Mouse (Mus musculus): ENCODE results near the gene Ambn. TPM values are rescaled to one million over a fixed set of nuclear protein-coding genes. Genes with fewer than 3 reads are reported as not detected.
A peak's percentile ranks its signal among the peaks of the same experiment; 100 is the strongest.

Ambn gene
- polyA plus RNA-seq, 1 experiment: not detected

DNA sequence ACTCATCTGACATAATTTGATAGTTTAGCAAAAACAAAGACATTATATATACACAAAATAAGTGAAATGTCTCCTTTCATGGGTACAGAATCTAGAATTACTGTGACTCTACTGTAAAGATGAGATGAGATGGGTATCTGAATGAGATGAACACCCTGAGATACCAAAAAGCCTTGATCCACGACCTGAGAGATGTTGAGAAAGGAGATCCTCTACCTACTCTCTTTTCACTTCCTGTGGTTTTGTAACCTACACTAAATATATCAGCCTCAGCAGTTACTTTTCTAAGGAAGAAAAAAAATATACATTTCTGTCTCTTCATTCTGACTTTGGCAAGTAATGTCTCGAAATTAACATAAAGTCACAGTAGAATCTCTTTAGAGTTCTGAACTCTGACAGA is 33.2 kb downstream of the Ambn start:
- Histone ChIP-seq H3K27me3 (ENCODE audit: control insufficient read depth, insufficient read depth, low read length) (no peaks in the 10 kb centered on the region), H3K4me1 (ENCODE audit: control insufficient read depth, insufficient read depth, insufficient read length, low read length) (no peaks in the 10 kb centered on the region), H3K27ac (ENCODE audit: insufficient read depth, low read depth, low read length) (no peak overlapping the region), H3K4me3 (ENCODE audit: low read depth, low read length) (no peak overlapping the region), H3K36me3 (ENCODE audit: control insufficient read depth, insufficient read depth, low read length) (no peaks in the 10 kb centered on the region)
- TF ChIP-seq POLR2A (IDR thresholded peaks at IDR 0.05; ENCODE audit: low read depth, low read length): no peak
- no peak for TF ChIP-seq CTCF (IDR thresholded peaks at IDR 0.05; ENCODE audit: extremely low read depth, insufficient read length, insufficient replicate concordance, low read depth, low read length)
- 63% methylated on average over 2 of the region's 2 CpGs for WGBS

DNA sequence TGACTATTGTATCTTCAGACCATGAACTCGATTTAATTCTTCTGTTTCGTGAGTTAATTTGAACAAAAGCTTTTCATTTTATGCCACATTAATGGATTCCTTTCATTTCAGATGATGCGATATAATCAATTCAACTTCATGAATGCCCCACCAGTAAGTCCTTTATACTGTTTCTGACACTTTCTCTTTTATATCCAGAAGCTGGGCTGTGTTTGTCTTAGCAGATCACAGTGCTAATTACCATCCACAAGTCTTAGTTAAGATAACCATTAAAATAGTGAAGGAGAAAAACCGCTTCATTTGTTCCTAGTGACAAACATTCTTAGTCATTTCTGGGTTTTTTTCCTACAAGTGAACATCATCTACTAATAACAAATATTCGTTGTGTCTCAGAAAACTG is 35.3 kb downstream of the Ambn start:
- H3K4me3 ChIP-seq (ENCODE audit: low read depth, low read length): no peak overlapping the region
- H3K27ac ChIP-seq (ENCODE audit: insufficient read depth, low read depth, low read length): no peak overlapping the region
- H3K27me3 ChIP-seq (ENCODE audit: control insufficient read depth, insufficient read depth, low read length): no peaks in the 10 kb centered on the region
- H3K36me3 ChIP-seq (ENCODE audit: control insufficient read depth, insufficient read depth, low read length): no peaks in the 10 kb centered on the region
- H3K4me1 ChIP-seq (ENCODE audit: control insufficient read depth, insufficient read depth, insufficient read length, low read length): no peaks in the 10 kb centered on the region
- TF ChIP-seq CTCF (IDR thresholded peaks at IDR 0.05; ENCODE audit: extremely low read depth, insufficient read length, insufficient replicate concordance, low read depth, low read length) (no peak), POLR2A (IDR thresholded peaks at IDR 0.05; ENCODE audit: low read depth, low read length) (no peak)
- WGBS: 84% methylated on average over 5 of the region's 5 CpGs

DNA sequence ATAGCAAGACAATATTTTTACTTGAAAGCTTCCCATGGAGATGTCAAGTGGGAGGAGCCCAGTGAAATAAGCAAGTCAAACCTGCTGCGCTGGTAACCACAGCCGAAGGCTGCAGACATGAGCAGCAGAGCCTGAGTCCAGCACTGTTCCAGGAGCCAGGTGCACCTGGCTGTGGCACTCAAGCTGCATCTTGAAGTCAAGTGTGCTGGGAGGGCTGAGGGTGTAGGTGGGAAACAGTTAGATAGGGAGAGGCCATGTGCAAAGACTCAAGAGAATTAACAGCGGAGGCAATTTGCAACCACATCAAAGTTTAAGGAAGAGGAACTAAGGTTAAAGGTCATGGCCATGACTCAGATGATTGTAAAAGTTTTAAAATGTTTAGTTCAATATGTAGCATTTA is 44.0 kb downstream of the Ambn start:
- Histone ChIP-seq H3K36me3 (ENCODE audit: control insufficient read depth, insufficient read depth, low read length) (no peaks in the 10 kb centered on the region), H3K4me1 (ENCODE audit: control insufficient read depth, insufficient read depth, insufficient read length, low read length) (peaks cover 2% of the 10 kb centered on the region; the same call in 1 of the 2 replicates), H3K27me3 (ENCODE audit: control insufficient read depth, insufficient read depth, low read length) (no peaks in the 10 kb centered on the region), H3K27ac (ENCODE audit: insufficient read depth, low read depth, low read length) (no peak overlapping the region), H3K4me3 (ENCODE audit: low read depth, low read length) (no peak overlapping the region)
- TF ChIP-seq POLR2A (IDR thresholded peaks at IDR 0.05; ENCODE audit: low read depth, low read length) (no peak), CTCF (IDR thresholded peaks at IDR 0.05; ENCODE audit: extremely low read depth, insufficient read length, insufficient replicate concordance, low read depth, low read length) (no peak)
- WGBS: 32% methylated on average over 3 of the region's 3 CpGs

DNA sequence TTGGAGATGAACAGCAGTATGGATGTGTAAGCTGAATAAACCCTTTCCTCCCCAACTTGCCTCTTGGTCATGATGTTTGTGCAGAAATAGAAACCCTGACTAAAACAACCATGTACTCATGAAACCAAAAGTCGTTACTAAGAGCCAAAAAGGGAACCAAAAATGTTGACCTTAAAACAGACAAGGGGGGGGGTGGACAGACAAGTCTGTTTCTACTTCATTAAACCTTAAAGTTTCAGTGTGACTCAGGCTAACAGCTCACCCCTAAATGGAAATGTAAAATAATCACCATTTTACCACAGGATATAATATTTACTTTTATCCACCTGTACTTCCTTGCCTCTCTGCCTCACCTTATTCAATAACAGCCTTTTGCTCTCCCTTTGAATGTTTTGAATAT is 52.8 kb downstream of the Ambn start:
- no peaks in the 10 kb centered on the region for H3K4me1 ChIP-seq (ENCODE audit: control insufficient read depth, insufficient read depth, insufficient read length, low read length)
- H3K27ac ChIP-seq (ENCODE audit: insufficient read depth, low read depth, low read length): peak overlapping the region; percentile 51
- no peak for TF ChIP-seq POLR2A (IDR thresholded peaks at IDR 0.05; ENCODE audit: low read depth, low read length)
- WGBS: 49% methylated on average over 1 of the region's 1 CpGs
- no peaks in the 10 kb centered on the region for H3K27me3 ChIP-seq (ENCODE audit: control insufficient read depth, insufficient read depth, low read length)
- no peak overlapping the region for H3K4me3 ChIP-seq (ENCODE audit: low read depth, low read length)
- no peaks in the 10 kb centered on the region for H3K36me3 ChIP-seq (ENCODE audit: control insufficient read depth, insufficient read depth, low read length)

DNA sequence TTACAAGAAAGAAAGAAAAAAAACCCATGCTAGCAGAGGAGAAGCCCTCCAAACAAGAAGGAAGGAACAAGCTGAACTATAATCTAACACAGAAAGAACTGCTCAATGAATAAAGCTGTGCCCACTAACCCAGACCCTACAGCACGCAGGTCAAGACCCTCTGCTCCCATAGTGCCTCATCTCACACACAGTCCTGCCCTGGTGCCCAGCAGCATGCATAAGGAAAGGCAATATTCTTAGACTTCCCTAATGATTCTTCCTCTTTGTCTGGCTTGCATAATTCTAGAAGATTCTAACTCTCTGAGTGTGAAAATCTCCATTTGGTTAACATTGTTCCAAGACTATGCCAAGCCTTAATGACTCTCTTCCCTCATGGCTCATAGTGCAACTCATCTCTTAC is 53.2 kb downstream of the Ambn start:
- no peak for TF ChIP-seq CTCF (IDR thresholded peaks at IDR 0.05; ENCODE audit: extremely low read depth, insufficient read length, insufficient replicate concordance, low read depth, low read length)
- TF ChIP-seq POLR2A (IDR thresholded peaks at IDR 0.05; ENCODE audit: low read depth, low read length): no peak
- H3K4me1 ChIP-seq (ENCODE audit: control insufficient read depth, insufficient read depth, insufficient read length, low read length): no peaks in the 10 kb centered on the region
- WGBS: 76% methylated on average over 1 of the region's 1 CpGs
- H3K27me3 ChIP-seq (ENCODE audit: control insufficient read depth, insufficient read depth, low read length): no peaks in the 10 kb centered on the region
- H3K27ac ChIP-seq (ENCODE audit: insufficient read depth, low read depth, low read length): peak overlapping the region; percentile 6
- no peak overlapping the region for H3K4me3 ChIP-seq (ENCODE audit: low read depth, low read length)
- H3K36me3 ChIP-seq (ENCODE audit: control insufficient read depth, insufficient read depth, low read length): no peaks in the 10 kb centered on the region

Other genes starting within 250 kb of the Ambn start
- not detected in 2 replicates for gene Gm7714, start 187.1 kb upstream of the Ambn start, polyA plus RNA-seq (2012; rRNA removed)
- gene Prol1, start 138.7 kb upstream of the Ambn start, polyA plus RNA-seq (2012; rRNA removed): not detected in 2 replicates
- gene Amtn, start 79.9 kb upstream of the Ambn start, polyA plus RNA-seq (2012; rRNA removed): not detected in 2 replicates
- gene Enam, start 32.0 kb downstream of the Ambn start, polyA plus RNA-seq (2012; rRNA removed): 0.06 TPM in 1 of 2 replicates, not detected in the other
- gene Jchain, start 71.9 kb downstream of the Ambn start, polyA plus RNA-seq (2012; rRNA removed): 1,015 and 1,726 TPM in 2 replicates
- gene Utp3, start 98.5 kb downstream of the Ambn start, polyA plus RNA-seq (2012; rRNA removed): 4.2 and 6.6 TPM in 2 replicates
- gene Rufy3, start 109.0 kb downstream of the Ambn start, polyA plus RNA-seq (2012; rRNA removed): 3.1 and 6.4 TPM in 2 replicates
- gene Grsf1, start 220.2 kb downstream of the Ambn start, polyA plus RNA-seq (2012; rRNA removed): 13.9 and 22.3 TPM in 2 replicates

Data from small intestine, adult 2 months (tissue).